Mouse (Mus musculus): ENCODE measurements around the gene Ddx39b. TPM values are rescaled to one million over a fixed set of nuclear protein-coding genes. Genes with fewer than 3 reads are reported as not detected.

Ddx39b gene
- polyA plus RNA-seq, 1 experiment from 2014 or later, result 569 TPM

DNA sequence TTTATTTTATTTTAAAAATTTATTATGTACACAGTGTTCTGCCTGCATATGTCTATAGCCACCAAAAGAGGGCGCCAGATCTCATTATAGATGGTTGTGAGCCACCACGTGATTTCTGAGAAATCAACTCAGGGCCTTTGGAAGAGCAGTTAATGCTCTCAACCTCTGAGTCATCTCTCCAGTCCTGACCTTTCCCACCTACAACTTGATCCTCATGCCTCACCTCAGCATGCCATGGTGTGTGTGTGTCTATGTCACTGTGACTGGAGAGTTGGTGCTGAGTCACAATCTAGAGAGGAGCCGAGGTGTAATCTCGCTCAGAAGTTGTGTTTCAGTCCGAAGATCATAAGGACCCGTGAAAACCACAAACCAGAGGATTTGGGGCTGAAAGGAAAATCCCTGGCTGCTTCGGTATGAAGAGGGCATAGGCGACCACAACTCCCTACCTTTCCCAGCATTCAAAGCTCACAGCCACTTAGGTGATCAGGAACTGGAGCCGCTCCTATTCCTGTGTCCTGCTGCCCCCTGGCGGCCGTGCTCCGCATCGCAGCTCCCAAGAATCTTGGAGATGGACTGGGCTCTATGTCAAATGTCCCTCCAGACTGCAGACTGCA lies 60.2 kb downstream of the Ddx39b start:
- ATAC-seq (ENCODE audit: insufficient read depth) (no peak), DNase-seq (peak; percentile 80)
- 24% methylated on average over 13 of the region's 13 CpGs for WGBS
- no peaks in the 10 kb centered on the region for H3K36me3 ChIP-seq (ENCODE audit: insufficient read depth)
- no peak overlapping the region for H3K27ac ChIP-seq (ENCODE audit: low read depth)
- no peak overlapping the region for H3K4me2 ChIP-seq
- H3K4me1 ChIP-seq (ENCODE audit: insufficient read depth), result no peaks in the 10 kb centered on the region
- H3K9ac ChIP-seq, result no peak overlapping the region
- H3K9me3 ChIP-seq (ENCODE audit: low read depth, low read length), result no peaks in the 10 kb centered on the region
- no peak overlapping the region for H3K4me3 ChIP-seq (ENCODE audit: low read depth, low read length)
- H3K27me3 ChIP-seq (ENCODE audit: insufficient read depth, low read length), result no peaks in the 10 kb centered on the region
- TF ChIP-seq CTCF (IDR thresholded peaks at IDR 0.05; ENCODE audit: low read depth), result peak; percentile 92

DNA sequence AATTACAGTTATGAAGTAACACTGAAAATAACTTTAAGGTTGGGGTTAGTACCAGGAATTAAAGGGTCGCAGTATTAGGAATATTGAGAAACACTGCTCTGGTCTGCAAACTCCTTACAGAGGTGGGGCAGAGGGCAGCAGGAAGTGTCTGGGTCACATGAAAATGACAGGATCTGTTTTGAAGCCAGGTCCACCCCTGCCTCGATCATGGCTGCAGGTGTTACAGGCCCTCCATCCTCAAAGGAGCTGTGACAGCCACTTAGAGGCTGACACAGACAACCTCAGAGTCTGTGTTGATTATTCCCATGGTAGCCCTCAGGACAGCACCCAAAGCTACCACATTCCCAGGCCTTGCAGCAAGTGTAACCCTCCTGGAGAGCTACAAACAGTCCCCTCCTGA lies 61.7 kb downstream of the Ddx39b start:
- Histone ChIP-seq H3K4me3 (ENCODE audit: low read depth, low read length) (no peak overlapping the region), H3K36me3 (ENCODE audit: insufficient read depth) (no peaks in the 10 kb centered on the region), H3K27ac (ENCODE audit: low read depth) (no peak overlapping the region), H3K4me1 (ENCODE audit: insufficient read depth) (no peaks in the 10 kb centered on the region), H3K27me3 (ENCODE audit: insufficient read depth, low read length) (no peaks in the 10 kb centered on the region), H3K9me3 (ENCODE audit: low read depth, low read length) (no peaks in the 10 kb centered on the region), H3K9ac (no peak overlapping the region), H3K4me2 (no peak overlapping the region)
- DNase-seq (no peak), ATAC-seq (ENCODE audit: insufficient read depth) (no peak)
- 54% methylated on average over 2 of the region's 2 CpGs for WGBS
- TF ChIP-seq CTCF (IDR thresholded peaks at IDR 0.05; ENCODE audit: low read depth), result no peak

Small RNA genes within 50 kb of the gene (microRNA-seq; reads per million reads assigned to microRNA genes)
- gene Mir6973a (ENCODE audit: borderline number of aligned reads) (not detected), gene Mir6974 (ENCODE audit: borderline number of aligned reads) (not detected), gene Mir6975 (ENCODE audit: borderline number of aligned reads) (2.9 reads per million, percentile 7 among the genes with 10 or more reads in this experiment), gene Mir8094 (ENCODE audit: borderline number of aligned reads) (not detected)

Other genes with a start within 250 kb of the Ddx39b start
- 135 and 161 TPM in 2 replicates for gene Vars, start 240.8 kb upstream of the Ddx39b start, polyA plus RNA-seq (2014; fragmentation: Nextera tagmentation; extraction: Ambion mirVana)
- 0.11 and 0.47 TPM in 2 replicates for gene Vwa7, start 225.2 kb upstream of the Ddx39b start, polyA plus RNA-seq (2014; fragmentation: Nextera tagmentation; extraction: Ambion mirVana)
- 16.1 and 17.2 TPM in 2 replicates for gene Sapcd1, start 213.7 kb upstream of the Ddx39b start, polyA plus RNA-seq (2014; fragmentation: Nextera tagmentation; extraction: Ambion mirVana)
- 4.2 and 4.6 TPM in 2 replicates for gene Msh5, start 195.0 kb upstream of the Ddx39b start, polyA plus RNA-seq (2014; fragmentation: Nextera tagmentation; extraction: Ambion mirVana)
- gene Clic1, start 191.8 kb upstream of the Ddx39b start, polyA plus RNA-seq (2014; fragmentation: Nextera tagmentation; extraction: Ambion mirVana), result 67.1 and 73.6 TPM in 2 replicates
- gene Ddah2, start 182.7 kb upstream of the Ddx39b start, polyA plus RNA-seq (2014; fragmentation: Nextera tagmentation; extraction: Ambion mirVana), result 319 and 338 TPM in 2 replicates
- 0.38 TPM in 1 of 2 replicates, not detected in the other for gene Ly6g6c, start 176.4 kb upstream of the Ddx39b start, polyA plus RNA-seq (2014; fragmentation: Nextera tagmentation; extraction: Ambion mirVana)
- 0.95 and 1.4 TPM in 2 replicates for gene Mpig6b, start 175.6 kb upstream of the Ddx39b start, polyA plus RNA-seq (2014; fragmentation: Nextera tagmentation; extraction: Ambion mirVana)
- 0.39 and 0.43 TPM in 2 replicates for gene Ly6g6e, start 164.8 kb upstream of the Ddx39b start, polyA plus RNA-seq (2014; fragmentation: Nextera tagmentation; extraction: Ambion mirVana)
- 2.7 and 4.0 TPM in 2 replicates for gene Ly6g6d, start 163.7 kb upstream of the Ddx39b start, polyA plus RNA-seq (2014; fragmentation: Nextera tagmentation; extraction: Ambion mirVana)
- gene Ly6g6f, start 156.1 kb upstream of the Ddx39b start, polyA plus RNA-seq (2014; fragmentation: Nextera tagmentation; extraction: Ambion mirVana), result 0.49 and 0.96 TPM in 2 replicates
- 79.7 and 80.9 TPM in 2 replicates for gene Abhd16a, start 152.5 kb upstream of the Ddx39b start, polyA plus RNA-seq (2014; fragmentation: Nextera tagmentation; extraction: Ambion mirVana)
- gene Ly6g5c, start 133.5 kb upstream of the Ddx39b start, polyA plus RNA-seq (2014; fragmentation: Nextera tagmentation; extraction: Ambion mirVana), result not detected in 2 replicates
- 1.1 TPM in 2 replicates for gene Ly6g5b, start 126.3 kb upstream of the Ddx39b start, polyA plus RNA-seq (2014; fragmentation: Nextera tagmentation; extraction: Ambion mirVana)
- 18.3 and 19.0 TPM in 2 replicates for gene Gpank1, start 120.3 kb upstream of the Ddx39b start, polyA plus RNA-seq (2014; fragmentation: Nextera tagmentation; extraction: Ambion mirVana)
- gene Csnk2b, start 119.7 kb upstream of the Ddx39b start, polyA plus RNA-seq (2014; fragmentation: Nextera tagmentation; extraction: Ambion mirVana), result 288 and 291 TPM in 2 replicates
- gene D17H6S53E, start 115.4 kb upstream of the Ddx39b start, polyA plus RNA-seq (2014; fragmentation: Nextera tagmentation; extraction: Ambion mirVana), result 6.8 and 7.6 TPM in 2 replicates
- gene Apom, start 109.7 kb upstream of the Ddx39b start, polyA plus RNA-seq (2014; fragmentation: Nextera tagmentation; extraction: Ambion mirVana), result 0.31 and 0.67 TPM in 2 replicates
- gene Bag6, start 106.6 kb upstream of the Ddx39b start, polyA plus RNA-seq (2014; fragmentation: Nextera tagmentation; extraction: Ambion mirVana), result 65.9 and 69.1 TPM in 2 replicates
- 210 and 238 TPM in 2 replicates for gene Prrc2a, start 76.8 kb upstream of the Ddx39b start, polyA plus RNA-seq (2014; fragmentation: Nextera tagmentation; extraction: Ambion mirVana)
- gene Aif1, start 65.7 kb upstream of the Ddx39b start, polyA plus RNA-seq (2014; fragmentation: Nextera tagmentation; extraction: Ambion mirVana), result 6.0 and 11.9 TPM in 2 replicates
- 11.6 and 14.1 TPM in 2 replicates for gene Lst1, start 53.3 kb upstream of the Ddx39b start, polyA plus RNA-seq (2014; fragmentation: Nextera tagmentation; extraction: Ambion mirVana)
- 0.43 TPM in 1 of 2 replicates, not detected in the other for gene Ltb, start 47.3 kb upstream of the Ddx39b start, polyA plus RNA-seq (2014; fragmentation: Nextera tagmentation; extraction: Ambion mirVana)
- 0.12 and 0.21 TPM in 2 replicates for gene Tnf, start 39.7 kb upstream of the Ddx39b start, polyA plus RNA-seq (2014; fragmentation: Nextera tagmentation; extraction: Ambion mirVana)
- 0.26 TPM in 1 of 2 replicates, not detected in the other for gene Lta, start 36.4 kb upstream of the Ddx39b start, polyA plus RNA-seq (2014; fragmentation: Nextera tagmentation; extraction: Ambion mirVana)
- gene Gm16181, start 20.9 kb upstream of the Ddx39b start, polyA plus RNA-seq (2014; fragmentation: Nextera tagmentation; extraction: Ambion mirVana), result 0.37 and 0.70 TPM in 2 replicates
- 3.7 and 5.9 TPM in 2 replicates for gene Atp6v1g2, start 8.1 kb upstream of the Ddx39b start, polyA plus RNA-seq (2014; fragmentation: Nextera tagmentation; extraction: Ambion mirVana)
- 3.0 and 4.5 TPM in 2 replicates for gene Nfkbil1, start 6.0 kb upstream of the Ddx39b start, polyA plus RNA-seq (2014; fragmentation: Nextera tagmentation; extraction: Ambion mirVana)
- gene H2-D1, start 21.0 kb downstream of the Ddx39b start, polyA plus RNA-seq (2014; fragmentation: Nextera tagmentation; extraction: Ambion mirVana), result 69.7 and 73.2 TPM in 2 replicates
- gene H2-Q1, start 78.7 kb downstream of the Ddx39b start, polyA plus RNA-seq (2014; fragmentation: Nextera tagmentation; extraction: Ambion mirVana), result 1.0 and 1.1 TPM in 2 replicates
- gene H2-Q2, start 100.5 kb downstream of the Ddx39b start, polyA plus RNA-seq (2014; fragmentation: Nextera tagmentation; extraction: Ambion mirVana), result 9.5 and 10.8 TPM in 2 replicates
- 5.0 and 6.0 TPM in 2 replicates for gene H2-Q4, start 137.9 kb downstream of the Ddx39b start, polyA plus RNA-seq (2014; fragmentation: Nextera tagmentation; extraction: Ambion mirVana)
- gene H2-Q6, start 183.1 kb downstream of the Ddx39b start, polyA plus RNA-seq (2014; fragmentation: Nextera tagmentation; extraction: Ambion mirVana), result 0.54 and 0.61 TPM in 2 replicates
- gene H2-Q7, start 197.4 kb downstream of the Ddx39b start, polyA plus RNA-seq (2014; fragmentation: Nextera tagmentation; extraction: Ambion mirVana), result 6.9 and 7.3 TPM in 2 replicates
- gene H2-Q10, start 228.3 kb downstream of the Ddx39b start, polyA plus RNA-seq (2014; fragmentation: Nextera tagmentation; extraction: Ambion mirVana), result 0.08 and 0.28 TPM in 2 replicates